Mouse (Mus musculus) spleen, adult 2 months (tissue): Measurements from ENCODE around the gene Nif3l1.

ENCODE experiments used
- CTCF ChIP-seq: fragments of 200-500 bp; IDR thresholded peaks from 2 replicates; pipeline ENCODE4 v1.5.1; 2011; ENCODE audit warnings: mild to moderate bottlenecking, inconsistent platforms; ENCODE audit not compliant: insufficient read depth, insufficient read length, insufficient replicate concordance; ENCODE audit errors: extremely low read depth
- POLR2A ChIP-seq: fragments of 200-500 bp; IDR thresholded peaks from 2 replicates; pipeline ENCODE4 v1.6.1; 2011; ENCODE audit warnings: low read depth, low read length, inconsistent platforms

GRCm38 (mm10) chr1:58422879-58423278, 22.1 kb upstream of the Nif3l1 start:
- TF ChIP-seq CTCF (no peak), POLR2A (no peak)
